Mouse (Mus musculus): ENCODE data around the gene B3gnt8.

GRCm38 (mm10) chr7:25632679-25633078 is 6.2 kb downstream of the B3gnt8 start:
- TF ChIP-seq POLR2A (IDR thresholded peaks at IDR 0.05; ENCODE audit: extremely low read depth, insufficient read depth, low read length): no peak
- TF ChIP-seq CTCF (IDR thresholded peaks at IDR 0.05; ENCODE audit: extremely low read depth, insufficient read depth, low read length): no peak
